Mouse (Mus musculus) testis, postnatal 14 days (tissue): Measurements from ENCODE around the gene Olfr987.
"Not testable (repeated sequence)": the region's sequence is repeated elsewhere in the genome, so short reads cannot be mapped to it uniquely, and the experiment has no call there.

ENCODE experiments used
- DNase-seq: peaks from one replicate; pipeline ENCODE4 v3.0.0; 2021; ENCODE audit warnings: low spot score

Gene Olfr987

DNA sequence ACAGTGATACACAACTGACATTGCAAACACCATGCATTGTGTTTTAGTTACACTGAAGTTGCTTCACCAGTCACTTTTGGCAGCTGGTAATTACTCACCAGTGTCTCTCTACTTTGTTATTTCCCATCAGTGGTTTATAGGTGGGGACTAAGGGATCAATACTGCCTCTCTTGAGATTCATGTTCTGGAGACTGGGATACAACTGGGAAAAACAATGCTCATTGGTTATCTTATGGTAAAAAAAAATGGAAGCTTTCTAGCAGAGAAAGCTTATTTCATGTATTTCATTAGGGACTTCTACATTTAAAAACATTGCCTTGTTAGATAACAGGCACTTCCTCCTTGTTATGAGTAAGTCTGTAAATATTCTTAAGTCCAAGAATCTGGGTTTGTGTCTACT lies at the start of gene Olfr987:
TSS of gene Olfr987 (minus strand) at position 101 of the 400 bp plus-strand sequence.
- DNase-seq, result not testable (repeated sequence)

DNA sequence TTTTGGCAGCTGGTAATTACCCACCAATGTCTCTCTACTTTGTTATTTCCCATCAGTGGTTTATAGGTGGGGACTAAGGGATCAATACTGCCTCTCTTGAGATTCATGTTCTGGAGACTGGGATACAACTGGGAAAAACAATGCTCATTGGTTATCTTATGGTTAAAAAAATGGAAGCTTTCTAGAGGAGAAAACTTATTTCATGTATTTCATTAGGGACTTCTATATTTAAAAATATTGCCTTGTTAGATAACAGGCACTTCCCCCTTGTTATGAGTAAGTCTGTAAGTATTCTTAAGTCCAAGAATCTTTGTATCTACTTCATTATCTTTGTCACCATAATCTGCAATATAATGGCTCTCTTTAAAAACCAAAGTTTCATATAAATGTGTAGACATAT lies 24.0 kb upstream of the Olfr987 start, which contains the start of gene Olfr988:
TSS of gene Olfr988 (minus strand) at position 101 of the 400 bp plus-strand sequence.
- not testable (repeated sequence) for DNase-seq

DNA sequence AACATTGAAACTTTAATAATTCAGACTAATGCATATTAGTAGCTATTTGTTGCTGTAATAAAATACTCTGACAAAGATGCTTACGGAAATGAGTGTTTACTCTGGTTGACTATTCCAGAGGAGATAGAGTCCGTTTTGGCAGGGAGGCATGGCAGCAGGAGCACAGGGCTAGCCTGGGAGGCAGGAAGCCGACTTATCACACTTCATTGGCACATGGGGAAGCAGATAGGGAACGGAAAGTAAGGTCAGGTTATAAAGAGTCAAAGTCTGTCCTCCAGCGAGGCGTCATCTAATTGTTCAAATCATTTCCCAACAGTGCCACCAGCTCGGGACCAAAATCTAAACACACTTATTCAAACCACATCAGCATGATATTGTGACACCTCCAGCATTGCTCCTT lies 857 bp upstream of the Olfr987 start:
- no peak for DNase-seq

DNA sequence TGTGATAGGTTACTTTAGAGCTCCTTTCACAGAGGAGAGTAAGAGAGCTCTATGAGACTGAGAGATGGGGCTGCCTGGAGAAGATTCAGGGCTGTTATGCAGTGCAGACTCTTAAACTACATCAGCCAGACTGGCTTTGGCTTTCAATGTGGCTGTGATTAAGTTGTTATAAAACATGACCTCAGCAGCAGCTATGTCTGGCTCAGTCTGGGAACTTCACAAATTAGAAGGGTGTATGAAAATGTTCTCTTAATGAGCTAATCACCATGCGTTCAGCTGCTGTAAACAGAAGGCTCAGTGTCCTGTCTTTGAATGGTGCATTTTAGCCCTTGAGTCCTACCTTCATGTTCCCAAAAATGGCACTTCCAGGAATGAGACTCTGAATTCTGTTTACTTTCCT lies 20.0 kb downstream of the Olfr987 start:
- no peak for DNase-seq

DNA sequence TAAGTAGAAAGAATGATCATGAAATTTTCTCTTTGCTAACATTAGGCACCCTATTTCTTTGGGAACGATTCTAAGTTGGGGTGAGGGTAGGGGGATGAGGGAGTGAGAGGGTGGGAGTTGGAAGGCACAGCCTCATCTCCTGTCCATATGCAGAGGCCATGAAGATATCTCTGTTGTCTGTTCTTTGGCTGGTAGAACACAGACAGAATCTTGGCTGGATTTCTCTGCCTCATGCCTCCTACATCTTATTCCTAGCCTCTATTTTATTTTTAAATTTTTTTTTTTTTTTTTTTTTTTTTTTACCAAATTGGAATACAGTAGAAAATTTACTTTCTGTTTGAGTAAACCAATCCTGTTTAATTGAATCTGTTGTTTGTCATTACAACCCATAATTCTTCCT lies 53.7 kb downstream of the Olfr987 start:
- DNase-seq, result no peak

DNA sequence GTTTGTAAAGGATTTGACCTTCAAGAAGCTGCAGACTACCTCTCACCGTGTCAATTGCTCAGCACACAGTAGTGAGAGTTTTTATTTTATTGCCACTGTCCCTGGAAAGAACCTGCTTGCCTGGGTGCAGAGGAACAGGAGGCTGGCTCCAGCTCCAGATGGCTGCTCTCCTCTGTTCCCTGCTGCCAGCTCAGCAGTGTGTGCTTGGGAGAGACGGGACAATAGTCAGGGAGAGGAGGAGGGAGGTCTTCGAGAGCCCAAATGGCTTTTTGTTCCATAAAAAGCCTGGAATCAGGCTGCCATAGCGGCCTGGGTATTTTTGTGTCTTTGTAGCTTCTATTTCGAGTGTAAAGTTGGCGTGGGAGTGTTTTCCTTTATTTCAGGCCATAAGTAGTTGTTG lies 54.5 kb downstream of the Olfr987 start:
- no peak for DNase-seq

DNA sequence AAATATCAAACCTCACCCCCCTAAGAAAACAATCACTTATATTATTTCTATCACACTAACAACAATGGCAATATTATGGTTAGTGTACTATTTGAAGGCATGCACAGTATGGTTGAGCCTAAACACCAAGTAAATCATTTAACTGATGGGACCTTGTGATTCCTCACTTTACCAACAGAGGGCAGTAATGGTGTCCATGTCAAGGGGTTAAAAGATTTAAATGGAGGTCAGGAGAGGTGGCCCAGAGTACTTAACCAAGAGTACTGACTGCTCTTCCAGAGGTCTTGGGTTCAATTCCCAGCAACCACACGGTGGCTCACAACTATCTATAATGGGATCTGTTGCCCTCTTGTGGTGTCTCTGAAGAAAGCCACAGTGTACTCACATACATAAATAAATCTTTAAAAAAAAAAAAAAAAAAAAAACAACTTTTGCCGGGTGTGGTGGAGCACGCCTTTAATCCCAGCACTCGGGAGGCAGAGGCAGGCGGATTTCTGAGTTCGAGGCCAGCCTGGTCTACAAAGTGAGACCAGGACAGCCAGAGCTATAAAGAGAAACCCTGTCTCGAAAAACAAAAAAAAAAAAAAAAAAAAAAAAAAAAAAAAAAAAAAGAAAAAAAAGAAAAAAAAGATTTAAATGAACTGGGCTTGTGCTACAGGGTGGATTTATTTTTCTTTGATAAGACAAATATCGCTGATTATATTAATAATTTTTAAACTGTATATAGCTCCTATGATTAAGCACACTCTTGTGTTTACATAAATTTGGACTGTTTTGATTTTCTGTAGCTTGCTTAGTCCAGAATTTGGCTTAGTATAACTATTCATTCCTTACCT lies 55.3 kb downstream of the Olfr987 start:
- no peak for DNase-seq

DNA sequence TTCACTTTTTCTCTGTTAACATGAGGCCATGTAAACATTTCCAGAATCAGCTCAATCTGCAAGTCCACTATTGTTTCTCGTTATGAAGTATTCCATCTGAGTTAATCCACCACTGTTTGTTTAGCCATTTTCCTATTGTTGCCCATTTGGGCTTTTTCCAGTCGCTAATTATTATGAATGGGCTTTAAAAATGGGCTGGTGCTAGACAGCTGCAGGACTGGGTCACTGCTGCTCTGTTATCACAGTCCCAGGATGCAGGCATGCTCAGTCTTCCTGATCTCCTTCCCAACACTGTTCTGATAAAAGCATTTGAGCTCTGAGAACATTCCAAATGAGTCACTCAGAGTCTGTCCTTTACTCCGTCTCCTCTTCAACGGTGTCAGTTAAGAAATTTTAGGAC lies 58.1 kb downstream of the Olfr987 start:
- DNase-seq, result no peak
